In the genomic region with DNA sequence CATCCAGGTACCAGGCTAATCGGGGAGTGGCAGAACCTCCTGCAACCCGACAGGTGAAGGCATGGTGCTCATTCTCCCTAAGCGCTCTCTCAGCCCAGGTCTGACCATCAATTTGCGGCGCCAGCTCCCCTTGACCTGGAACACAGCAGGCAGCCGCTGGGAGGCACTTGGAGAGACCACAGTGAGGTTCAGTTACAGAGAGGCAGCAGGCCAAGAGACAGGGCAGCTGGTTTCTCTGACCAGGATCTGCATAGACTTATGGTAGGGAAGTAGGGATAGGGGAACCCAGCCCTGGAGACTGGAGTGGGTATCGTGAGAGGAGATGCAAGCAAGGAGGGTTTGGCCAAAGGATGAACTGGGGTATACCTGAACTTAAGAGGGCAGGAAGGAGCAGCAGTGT, we compare ENCODE assay signal across 9 mouse cellular contexts. TPM values are rescaled to one million over a fixed set of nuclear protein-coding genes. Genes with fewer than 3 reads are reported as not detected.
A peak's percentile ranks its signal among the peaks of the same experiment; 100 is the strongest.
DNase-seq lines count a peak whose midpoint lies in the region; ATAC-seq and TF ChIP-seq lines count a peak whose summit lies in the region.
"Had no signal": no experiment of that assay in that cellular context is flagged by ENCODE, and none has a peak within 500 bp of the region (broad histone marks: within the 10 kb centered on the region; RNA-seq: fewer than 3 reads in every experiment).

No protein-coding gene starts in this region.

- ATAC-seq in heart, postnatal 0 days (ENCODE audit: insufficient read depth, low read depth) = no peak
- ATAC-seq in hindbrain, embryonic 15.5 days (ENCODE audit: low FRiP score, low read depth) = peak; percentile 2; the same call in 1 of the 2 replicates
- ATAC-seq in midbrain, embryonic 14.5 days (ENCODE audit: low FRiP score, low TSS enrichment) = 0 out of 2 replicates have a peak, but pooled peaks have one; percentile 6
- no peak for ATAC-seq in megakaryocyte-erythroid progenitor cell, adult 5-6 weeks (replicated peaks; ENCODE audit: low FRiP score, low TSS enrichment, poor library complexity, severe bottlenecking)

- no peaks in the 10 kb centered on the region; the same call in 1 of the 2 replicates for H3K27me3 ChIP-seq in heart, postnatal 0 days (ENCODE audit: control insufficient read depth, insufficient read depth, low read length)
- no peaks in the 10 kb centered on the region for H3K27me3 ChIP-seq in hindbrain, embryonic 15.5 days
- H3K27me3 ChIP-seq in midbrain, embryonic 14.5 days (ENCODE audit: control insufficient read depth, insufficient read depth, low read length) = 0 out of 2 replicates have a peak, but pooled peaks cover 5% of the 10 kb centered on the region

- DNase-seq in heart, postnatal 0 days (ENCODE audit: low spot score) = no peak
- DNase-seq in heart, adult 18-20 months = no peak
- no peak for DNase-seq in midbrain, embryonic 14.5 days
- no peak for DNase-seq in frontal cortex, postnatal 36 days (ENCODE audit: low spot score in 2 of 2)
- DNase-seq in thymus, postnatal 25 days = no peak
- DNase-seq: lung, adult 2 months had no signal

- no peak overlapping the region for H3K27ac ChIP-seq in heart, postnatal 0 days (ENCODE audit: low read depth)
- H3K27ac ChIP-seq in cortical plate, adult 2 months (ENCODE audit: insufficient read depth, low read length) = no peak overlapping the region
- H3K27ac ChIP-seq in hindbrain, embryonic 15.5 days (replicated peaks) = 0 out of 2 replicates have a peak overlapping the region, but pooled peaks have one; percentile 75
- no peak overlapping the region for H3K27ac ChIP-seq in midbrain, embryonic 14.5 days (replicated peaks; ENCODE audit: low read depth, low read length)

- no peak overlapping the region for H3K4me3 ChIP-seq in heart, postnatal 0 days (ENCODE audit: low read depth, low read length)
- peak overlapping the region; percentile 96 for H3K4me3 ChIP-seq in cortical plate, adult 2 months (ENCODE audit: insufficient read depth, low read length)
- peak overlapping the region; percentile 46 for H3K4me3 ChIP-seq in hindbrain, embryonic 15.5 days
- H3K4me3 ChIP-seq in midbrain, embryonic 14.5 days (replicated peaks; ENCODE audit: low read depth, low read length) = peak overlapping the region; percentile 57

- no peak for TF ChIP-seq CTCF in heart, postnatal 0 days (IDR thresholded peaks at IDR 0.05; ENCODE audit: low read depth)
- TF ChIP-seq CTCF in cortical plate, adult 2 months (IDR thresholded peaks at IDR 0.05; ENCODE audit: extremely low read depth, insufficient read depth, low read length) = no peak

- TF ChIP-seq POLR2A in cortical plate, adult 2 months (IDR thresholded peaks at IDR 0.05; ENCODE audit: extremely low read depth, insufficient read depth, low read length) = no peak

- H3K4me2 ChIP-seq in heart, postnatal 0 days (ENCODE audit: low read depth, low read length) = peak overlapping the region; percentile 97
- H3K4me2 ChIP-seq in hindbrain, embryonic 15.5 days = peak overlapping the region; percentile 96
- H3K4me2 ChIP-seq in midbrain, embryonic 14.5 days (ENCODE audit: low read length) = peak overlapping the region; percentile 98

- 39% methylated on average over 7 of the region's 7 CpGs for WGBS in heart, postnatal 0 days
- 44% methylated on average over 7 of the region's 7 CpGs for WGBS in hindbrain, embryonic 15.5 days
- 45% methylated on average over 7 of the region's 7 CpGs for WGBS in midbrain, embryonic 14.5 days

- TF ChIP-seq EP300 in heart, postnatal 0 days (IDR thresholded peaks at IDR 0.05; ENCODE audit: low read depth) = no peak

- no peaks in the 10 kb centered on the region for H3K36me3 ChIP-seq in heart, postnatal 0 days (replicated peaks; ENCODE audit: control insufficient read depth, insufficient read depth, low read length)
- H3K36me3 ChIP-seq in hindbrain, embryonic 15.5 days = no peaks in the 10 kb centered on the region
- H3K36me3 ChIP-seq in midbrain, embryonic 14.5 days (ENCODE audit: control insufficient read depth, insufficient read depth, low read length) = peaks cover 6% of the 10 kb centered on the region; the same call in 1 of the 2 replicates

- no peaks in the 10 kb centered on the region for H3K9me3 ChIP-seq in heart, postnatal 0 days (replicated peaks; ENCODE audit: control insufficient read depth, low read length)
- no peaks in the 10 kb centered on the region for H3K9me3 ChIP-seq in hindbrain, embryonic 15.5 days
- no peaks in the 10 kb centered on the region for H3K9me3 ChIP-seq in midbrain, embryonic 14.5 days (ENCODE audit: control insufficient read depth, low read length)

- no peak overlapping the region for H3K9ac ChIP-seq in heart, postnatal 0 days (replicated peaks; ENCODE audit: low read depth, low read length)
- peak overlapping the region; percentile 61 for H3K9ac ChIP-seq in hindbrain, embryonic 15.5 days
- H3K9ac ChIP-seq in midbrain, embryonic 14.5 days (replicated peaks; ENCODE audit: low read length) = peak overlapping the region; percentile 64

- H3K4me1 ChIP-seq in heart, postnatal 0 days (ENCODE audit: control insufficient read depth, insufficient read depth) = peaks cover 13% of the 10 kb centered on the region; the same call in 1 of the 2 replicates
- no peaks in the 10 kb centered on the region for H3K4me1 ChIP-seq in cortical plate, adult 2 months (ENCODE audit: control insufficient read depth, insufficient read depth, low read length)
- peaks cover 16% of the 10 kb centered on the region for H3K4me1 ChIP-seq in hindbrain, embryonic 15.5 days (replicated peaks)
- peaks cover 5% of the 10 kb centered on the region; the same call in 1 of the 2 replicates for H3K4me1 ChIP-seq in midbrain, embryonic 14.5 days (ENCODE audit: control insufficient read depth, insufficient read depth, low read length)

RNA-seq across cellular contexts. Expression of gene Tmem25, which starts 0.8 kb away (rescaled TPM):
- total RNA-seq in heart, postnatal 0 days (2014; rRNA removed; ENCODE audit: low replicate concordance) = 2.4 and 5.2 TPM in 2 replicates
- 3.2 and 3.4 TPM in 2 replicates for polyA plus RNA-seq in heart, postnatal 0 days (2015; fragmentation: Nextera tagmentation; extraction: Ambion mirVana)
- total RNA-seq in heart, adult 18-20 months (2021) = 10 to 100 TPM; 15.1 to 15.6 TPM
- 111 and 117 TPM in 2 replicates for polyA plus RNA-seq in cortical plate, adult 2 months (2012; rRNA removed)
- 20.2 and 22.7 TPM in 2 replicates for polyA plus RNA-seq in hindbrain, embryonic 15.5 days (2015; fragmentation: Nextera tagmentation; extraction: Ambion mirVana)
- polyA plus RNA-seq in midbrain, embryonic 14.5 days (2014; fragmentation: Nextera tagmentation; extraction: Ambion mirVana) = 10.0 and 15.6 TPM in 2 replicates
- not detected in 2 replicates for total RNA-seq in megakaryocyte-erythroid progenitor cell, adult 5-6 weeks (2014; fragmentation: Nextera tagmentation)
- total RNA-seq in megakaryocyte-erythroid progenitor cell, adult 5-6 weeks (2017) = 0.28 TPM in 1 of 2 replicates, not detected in the other

RNA-seq across cellular contexts. Expression of gene Ttc36, which starts 4.6 kb away (rescaled TPM):
- 0.31 TPM in 1 of 2 replicates, not detected in the other for total RNA-seq in heart, postnatal 0 days (2014; rRNA removed; ENCODE audit: low replicate concordance)
- 0.72 TPM in 1 of 2 replicates, not detected in the other for polyA plus RNA-seq in heart, postnatal 0 days (2015; fragmentation: Nextera tagmentation; extraction: Ambion mirVana)
- under 1 TPM; 0.72 to 0.80 TPM for total RNA-seq in heart, adult 18-20 months (2021)
- 0.61 and 0.62 TPM in 2 replicates for polyA plus RNA-seq in cortical plate, adult 2 months (2012; rRNA removed)
- polyA plus RNA-seq in hindbrain, embryonic 15.5 days (2015; fragmentation: Nextera tagmentation; extraction: Ambion mirVana) = 0.26 and 0.42 TPM in 2 replicates
- polyA plus RNA-seq in midbrain, embryonic 14.5 days (2014; fragmentation: Nextera tagmentation; extraction: Ambion mirVana) = 0.41 and 0.72 TPM in 2 replicates
- total RNA-seq in megakaryocyte-erythroid progenitor cell, adult 5-6 weeks (2014; fragmentation: Nextera tagmentation) = not detected in 2 replicates
- not detected in 2 replicates for total RNA-seq in megakaryocyte-erythroid progenitor cell, adult 5-6 weeks (2017)

RNA-seq across cellular contexts. Expression of gene Ift46, which starts 30.6 kb away (rescaled TPM):
- total RNA-seq in heart, postnatal 0 days (2014; rRNA removed; ENCODE audit: low replicate concordance) = 10.0 and 41.0 TPM in 2 replicates
- 49.5 and 60.6 TPM in 2 replicates for polyA plus RNA-seq in heart, postnatal 0 days (2015; fragmentation: Nextera tagmentation; extraction: Ambion mirVana)
- 10 to 100 TPM; 18.1 to 29.7 TPM for total RNA-seq in heart, adult 18-20 months (2021)
- polyA plus RNA-seq in cortical plate, adult 2 months (2012; rRNA removed) = 91.1 and 95.5 TPM in 2 replicates
- polyA plus RNA-seq in hindbrain, embryonic 15.5 days (2015; fragmentation: Nextera tagmentation; extraction: Ambion mirVana) = 153 and 158 TPM in 2 replicates
- 187 and 211 TPM in 2 replicates for polyA plus RNA-seq in midbrain, embryonic 14.5 days (2014; fragmentation: Nextera tagmentation; extraction: Ambion mirVana)
- 27.7 and 31.3 TPM in 2 replicates for total RNA-seq in megakaryocyte-erythroid progenitor cell, adult 5-6 weeks (2014; fragmentation: Nextera tagmentation)
- total RNA-seq in megakaryocyte-erythroid progenitor cell, adult 5-6 weeks (2017) = 24.1 and 28.7 TPM in 2 replicates

RNA-seq across cellular contexts. Expression of gene Arcn1, which starts 30.7 kb away (rescaled TPM):
- total RNA-seq in heart, postnatal 0 days (2014; rRNA removed; ENCODE audit: low replicate concordance) = 71.6 and 80.1 TPM in 2 replicates
- polyA plus RNA-seq in heart, postnatal 0 days (2015; fragmentation: Nextera tagmentation; extraction: Ambion mirVana) = 69.5 and 78.3 TPM in 2 replicates
- 10 to 100 TPM; 82.7 to 82.8 TPM for total RNA-seq in heart, adult 18-20 months (2021)
- polyA plus RNA-seq in cortical plate, adult 2 months (2012; rRNA removed) = 47.2 and 48.6 TPM in 2 replicates
- polyA plus RNA-seq in hindbrain, embryonic 15.5 days (2015; fragmentation: Nextera tagmentation; extraction: Ambion mirVana) = 130 and 135 TPM in 2 replicates
- 99.8 and 160 TPM in 2 replicates for polyA plus RNA-seq in midbrain, embryonic 14.5 days (2014; fragmentation: Nextera tagmentation; extraction: Ambion mirVana)
- 111 and 119 TPM in 2 replicates for total RNA-seq in megakaryocyte-erythroid progenitor cell, adult 5-6 weeks (2014; fragmentation: Nextera tagmentation)
- 177 and 182 TPM in 2 replicates for total RNA-seq in megakaryocyte-erythroid progenitor cell, adult 5-6 weeks (2017)

Comparison
In these comparisons a context has a peak if more than half of its experiments do, and no peak if none do; other contexts are left out.
1. ATAC-seq: peak in hindbrain, embryonic 15.5 days (single experiment) and midbrain, embryonic 14.5 days (single experiment); none in heart, postnatal 0 days (single experiment) and megakaryocyte-erythroid progenitor cell, adult 5-6 weeks (single experiment).
2. Peak in every context shown above with its lines, with median percentiles within 50 percentile points of each other: H3K4me2 ChIP-seq.